Mouse (Mus musculus) liver, embryonic 14.5 days (tissue): ENCODE results near the gene Zfp651.

Source experiments
- CTCF ChIP-seq: IDR thresholded peaks from 2 replicates; pipeline ENCODE4 v1.5.1; 2016; ENCODE audit warnings: antibody characterized with exemption, low read depth, control low read depth
- EP300 ChIP-seq: IDR thresholded peaks from 2 replicates; pipeline ENCODE4 v1.6.1; 2016; ENCODE audit warnings: antibody characterized with exemption, low read depth

DNA sequence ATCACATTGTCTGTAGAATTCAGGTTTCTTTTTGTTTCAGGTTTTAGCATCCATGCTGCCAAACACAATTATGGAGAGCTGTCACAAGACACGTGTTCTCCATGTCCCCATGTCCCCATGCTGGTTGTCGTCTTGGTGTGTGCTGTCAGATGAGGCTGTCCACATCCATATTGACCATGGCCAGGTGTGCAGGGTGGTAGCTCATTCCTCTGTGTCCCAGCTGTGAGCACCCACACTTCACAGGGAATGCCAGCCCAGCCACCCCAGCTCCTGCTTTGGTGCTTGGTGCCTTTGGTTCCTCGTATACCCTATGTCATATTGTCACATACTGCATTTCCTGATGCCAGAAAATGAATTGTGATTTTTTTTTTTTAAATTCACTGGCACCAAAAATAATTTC is 4.5 kb upstream of the Zfp651 start:
- TF ChIP-seq CTCF: no peak
- no peak for TF ChIP-seq EP300
